Mouse (Mus musculus) cerebellum, adult 11-12 months (tissue): ENCODE measurements around the gene Dscaml1.

Source experiments
- DNase-seq: peaks from one replicate; pipeline ENCODE4 v3.0.0; 2022

Gene Dscaml1

GRCm38 (mm10) chr9:45517993-45518705 lies 91.7 kb downstream of the Dscaml1 start:
- DNase-seq = peak; percentile 70

- no peak for DNase-seq
These were observed 93.4 kb downstream of the Dscaml1 start for GRCm38 (mm10) chr9:45519841-45520240.

GRCm38 (mm10) chr9:45522866-45523265 lies 96.4 kb downstream of the Dscaml1 start:
- DNase-seq = no peak

- DNase-seq = no peak
These were observed 98.1 kb downstream of the Dscaml1 start for GRCm38 (mm10) chr9:45524505-45524904.

DNA sequence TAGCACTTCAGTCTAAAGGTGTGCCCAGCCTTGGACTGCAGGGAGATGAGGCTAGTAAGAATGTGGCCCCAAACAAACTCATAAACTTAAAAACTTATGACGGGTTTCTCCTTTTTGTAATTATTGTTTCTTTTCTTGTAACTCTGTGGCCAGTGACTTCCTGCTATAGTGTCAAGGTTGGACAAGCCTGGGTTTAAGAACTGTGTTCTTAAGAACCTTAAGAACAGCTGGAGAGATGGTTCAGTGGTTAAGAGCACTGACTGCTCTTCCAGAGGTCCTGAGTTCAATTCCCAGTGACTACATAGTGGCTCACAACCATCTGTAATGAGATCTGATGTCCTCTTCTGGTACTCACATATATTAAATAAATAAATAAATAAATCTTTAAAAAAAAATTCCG lies 106.8 kb downstream of the Dscaml1 start:
- no peak for DNase-seq

DNA sequence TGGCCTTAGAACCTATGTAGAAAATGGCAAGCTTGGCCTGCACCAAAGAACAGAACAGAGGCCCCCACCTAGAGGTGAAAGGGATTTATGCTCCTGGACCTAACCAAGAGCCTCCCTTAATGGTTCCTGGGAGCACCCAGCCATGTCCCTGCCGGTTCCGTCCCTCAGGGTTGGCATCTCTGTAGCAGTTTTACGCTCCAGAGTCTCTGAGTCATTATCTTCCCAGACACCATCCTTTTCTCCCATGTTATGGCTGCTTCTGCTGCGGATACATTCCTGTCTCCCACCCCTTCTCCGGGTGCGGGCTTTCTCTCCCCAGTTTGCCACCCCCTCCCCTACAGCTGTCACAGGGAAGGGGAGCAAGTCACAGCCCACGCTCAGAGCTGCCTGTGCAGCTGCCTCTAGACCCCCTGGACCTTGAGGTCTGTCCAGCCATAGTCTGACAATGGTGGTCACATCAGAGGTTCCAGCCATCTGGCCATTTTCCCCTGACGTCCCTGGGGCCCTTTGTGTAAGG lies 108.1 kb downstream of the Dscaml1 start:
- DNase-seq = no peak

GRCm38 (mm10) chr9:45537649-45538048 lies 111.2 kb downstream of the Dscaml1 start:
- no peak for DNase-seq

DNA sequence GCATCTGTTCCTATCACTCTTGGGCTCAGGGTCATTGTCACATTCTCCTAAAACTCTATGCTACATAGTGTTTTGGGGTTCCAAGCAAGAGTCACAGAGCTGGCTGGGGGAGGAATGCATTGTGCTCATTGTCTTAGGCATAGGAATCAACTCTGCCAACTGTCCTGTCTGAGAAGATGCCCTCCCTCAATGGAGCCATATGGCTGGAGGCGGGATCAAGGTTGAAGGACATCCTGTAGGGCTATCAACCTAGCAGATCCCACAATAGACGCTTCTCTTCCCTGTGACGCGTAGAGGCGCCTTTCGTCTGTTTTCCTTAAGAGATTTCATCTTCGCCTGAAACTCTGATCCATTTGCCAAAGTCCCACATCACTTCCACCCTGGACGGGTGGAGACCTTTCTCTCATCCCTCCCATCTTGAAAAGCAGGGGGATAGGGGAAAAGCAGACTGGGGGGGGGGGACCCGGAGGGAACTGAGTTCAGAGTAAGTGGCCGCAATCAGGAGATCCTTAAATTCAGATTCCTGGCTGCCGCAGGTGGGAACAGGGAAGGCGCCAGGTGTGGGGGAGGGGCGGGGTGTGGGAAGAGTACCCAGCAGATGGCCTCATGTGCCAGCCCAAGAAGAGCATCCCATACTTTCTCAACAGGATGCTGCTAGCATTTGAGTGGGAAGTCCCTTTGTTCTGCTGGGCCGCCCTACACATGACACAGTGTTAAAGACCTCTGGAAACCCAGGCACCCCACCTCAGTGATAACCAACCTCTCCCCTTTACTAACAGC lies 113.0 kb downstream of the Dscaml1 start:
- peak; percentile 76 for DNase-seq

DNA sequence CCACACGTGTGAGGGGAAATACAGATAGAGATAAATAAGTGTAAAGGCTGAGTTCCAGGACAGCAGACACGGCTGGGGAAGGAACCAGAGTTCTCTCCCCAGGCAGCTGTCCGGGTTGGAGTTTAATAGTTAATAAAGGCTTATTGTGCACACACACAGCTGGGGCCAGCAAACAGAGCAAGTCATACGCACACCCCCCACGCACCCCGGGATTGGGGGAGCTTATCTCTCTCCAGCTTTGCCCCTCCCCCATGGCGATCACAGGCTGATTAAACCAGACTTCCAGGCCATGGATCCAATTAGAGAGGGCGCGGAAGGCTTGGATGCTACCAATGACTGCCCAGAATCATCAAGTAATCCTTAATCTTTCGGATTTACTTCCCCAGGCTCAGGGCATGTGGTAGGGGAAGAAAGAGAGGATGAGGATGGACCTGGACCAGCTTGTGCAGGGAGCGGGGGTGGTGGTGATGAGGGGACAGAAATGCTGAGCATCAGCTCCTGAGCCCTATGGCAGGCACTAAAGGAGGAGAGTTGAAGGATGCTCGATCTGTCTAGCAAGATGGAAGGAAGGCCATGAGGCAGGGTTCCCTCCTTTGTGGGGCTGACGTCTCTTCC lies 119.7 kb downstream of the Dscaml1 start:
- no peak for DNase-seq

DNA sequence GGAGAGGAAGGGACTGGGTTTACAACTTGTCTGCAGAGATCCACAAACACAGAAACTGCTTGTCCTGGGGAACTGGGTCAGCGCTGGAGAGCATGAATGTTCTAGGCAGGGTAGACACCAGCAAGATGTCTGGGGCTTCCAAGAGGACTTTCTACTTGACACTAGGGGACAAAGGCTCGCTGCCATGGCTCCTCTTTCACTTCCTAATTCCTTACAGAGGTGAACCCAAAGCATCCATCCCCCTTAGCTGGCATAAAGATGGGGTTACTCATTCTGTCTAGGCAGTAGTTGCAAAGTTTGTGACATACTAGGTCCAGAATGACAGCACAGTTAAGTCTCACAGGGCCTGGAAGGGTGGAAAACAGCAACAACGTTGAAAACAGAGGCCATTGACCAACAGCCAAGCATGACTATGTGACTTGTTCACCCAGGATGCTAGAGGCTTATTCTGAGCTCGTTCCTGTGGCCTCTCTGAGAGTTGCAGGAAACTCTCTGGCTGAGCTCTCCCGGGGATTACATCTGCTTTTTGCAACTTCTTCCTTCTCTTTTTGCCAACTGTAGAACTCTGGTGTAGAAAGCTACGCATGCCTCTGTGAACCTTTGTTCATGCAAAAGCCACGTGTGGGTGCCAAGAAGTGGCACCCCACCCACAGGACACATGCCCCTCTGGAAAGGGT lies 120.6 kb downstream of the Dscaml1 start:
- DNase-seq = no peak

GRCm38 (mm10) chr9:45549796-45550195 lies 123.4 kb downstream of the Dscaml1 start:
- no peak for DNase-seq

DNA sequence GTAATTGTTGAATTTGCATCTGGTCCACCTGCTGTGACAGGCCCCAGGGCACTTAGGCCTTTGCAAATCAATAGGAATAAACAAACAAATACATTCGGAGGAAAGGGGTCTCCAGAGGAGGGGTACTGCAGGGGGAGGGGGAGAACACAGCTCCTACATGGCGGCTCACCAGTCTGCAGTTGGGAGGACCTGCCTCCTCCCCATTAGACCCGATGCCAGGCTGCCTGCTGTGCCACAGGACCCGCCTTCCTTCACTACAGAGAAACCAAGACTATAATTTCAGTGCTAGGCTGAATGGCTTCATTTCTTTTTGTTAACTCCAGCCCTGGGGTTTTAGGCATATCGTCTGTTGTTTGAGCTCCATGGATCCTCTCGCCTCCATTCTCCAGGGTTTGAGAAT lies 123.8 kb downstream of the Dscaml1 start:
- DNase-seq = peak; percentile 45

DNA sequence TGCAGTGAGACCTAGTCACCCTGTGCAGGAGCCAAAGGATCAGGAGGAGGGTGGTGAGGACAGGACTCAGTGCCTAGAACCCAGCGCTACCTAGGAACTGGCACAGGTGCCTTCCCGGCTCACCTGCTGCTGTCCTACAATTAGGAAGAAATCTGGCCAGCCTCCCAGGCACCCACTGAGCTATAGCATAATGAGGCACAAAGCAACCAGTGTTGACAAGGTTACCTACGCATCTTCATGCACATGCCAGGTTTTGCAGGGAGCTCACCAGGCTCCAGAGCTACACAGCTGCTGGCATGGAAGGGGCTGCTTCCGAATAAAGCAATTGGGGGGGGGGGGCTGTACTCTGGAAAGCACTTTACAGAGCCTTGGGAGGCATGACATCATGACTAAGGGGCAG lies 124.2 kb downstream of the Dscaml1 start:
- peak; percentile 89 for DNase-seq

DNA sequence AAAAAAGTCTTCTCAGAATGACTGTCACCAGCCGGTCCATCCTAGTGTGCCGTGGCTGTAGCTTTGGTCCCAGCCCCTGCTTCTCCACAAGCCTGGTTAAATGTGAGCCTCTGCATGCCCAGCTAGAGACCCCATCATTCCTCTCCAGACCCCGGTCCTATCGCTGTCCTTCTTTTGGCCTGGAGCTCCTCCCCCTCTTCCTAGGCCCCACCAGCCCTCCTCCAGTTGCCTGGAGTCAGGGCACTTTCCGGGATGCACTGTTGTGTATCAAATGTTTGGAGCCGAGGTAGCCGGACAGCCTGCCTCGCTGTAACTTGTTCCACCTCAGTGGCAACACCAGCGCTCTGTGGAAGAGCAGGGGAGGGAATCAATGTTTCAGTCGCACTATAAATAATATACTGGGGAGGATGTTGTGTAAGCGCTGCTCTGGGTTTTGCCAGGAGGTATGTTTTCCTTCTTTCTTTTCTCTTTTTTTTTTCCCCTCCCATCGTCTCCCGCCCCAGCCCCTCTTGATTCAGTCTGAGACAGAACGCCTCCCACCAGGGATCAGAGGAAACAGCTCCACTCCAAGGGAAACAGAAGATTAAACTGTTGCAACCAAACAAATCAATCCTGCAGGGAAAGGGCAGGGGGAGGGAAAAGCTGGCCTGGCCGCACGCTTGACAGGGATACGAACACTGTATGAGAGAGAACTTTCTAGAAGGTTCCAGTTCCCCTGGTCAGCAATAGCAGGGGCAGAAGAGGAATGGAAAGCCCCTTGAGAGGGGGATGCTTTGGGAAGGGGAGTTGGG lies 128.8 kb downstream of the Dscaml1 start:
- no peak for DNase-seq

GRCm38 (mm10) chr9:45556882-45557281 lies 130.5 kb downstream of the Dscaml1 start:
- no peak for DNase-seq

- peak; percentile 60 for DNase-seq
These were observed 134.6 kb downstream of the Dscaml1 start for GRCm38 (mm10) chr9:45560987-45561386.

DNA sequence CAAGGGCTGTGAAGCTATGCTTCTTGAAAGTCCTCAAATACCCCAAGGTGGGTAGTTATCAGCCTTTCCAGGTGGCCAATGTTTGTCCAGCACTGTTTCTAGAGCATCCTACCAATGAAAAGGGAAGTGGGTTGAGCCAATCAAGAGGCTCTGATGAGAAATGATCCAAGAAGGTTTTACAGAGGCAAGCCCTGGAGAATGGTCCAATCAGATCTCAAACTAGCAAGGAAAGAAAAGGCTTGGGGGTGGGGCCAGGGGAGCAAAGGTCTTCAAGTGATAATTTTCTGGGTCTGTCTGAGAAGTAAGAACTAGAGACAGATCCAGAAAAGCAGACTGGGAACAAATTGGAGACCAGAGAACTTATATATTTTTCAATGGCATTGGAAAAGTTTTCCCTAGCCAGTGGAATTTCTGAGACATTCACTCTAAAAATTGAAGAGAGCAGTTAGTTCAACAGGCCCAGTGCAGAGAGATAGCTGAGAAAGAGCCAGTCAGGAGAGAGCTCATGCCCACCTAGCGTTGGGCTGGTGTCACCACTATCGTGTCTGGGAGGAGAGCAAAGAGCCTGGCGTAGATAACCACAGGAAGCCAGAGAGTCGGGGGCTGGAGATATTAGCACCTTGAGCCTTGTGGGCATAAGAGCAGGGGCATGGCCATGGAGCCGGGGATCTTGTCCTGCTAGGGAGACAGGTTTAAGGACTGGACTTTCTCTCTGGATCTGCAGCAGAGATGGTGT lies 140.6 kb downstream of the Dscaml1 start:
- DNase-seq = no peak

DNA sequence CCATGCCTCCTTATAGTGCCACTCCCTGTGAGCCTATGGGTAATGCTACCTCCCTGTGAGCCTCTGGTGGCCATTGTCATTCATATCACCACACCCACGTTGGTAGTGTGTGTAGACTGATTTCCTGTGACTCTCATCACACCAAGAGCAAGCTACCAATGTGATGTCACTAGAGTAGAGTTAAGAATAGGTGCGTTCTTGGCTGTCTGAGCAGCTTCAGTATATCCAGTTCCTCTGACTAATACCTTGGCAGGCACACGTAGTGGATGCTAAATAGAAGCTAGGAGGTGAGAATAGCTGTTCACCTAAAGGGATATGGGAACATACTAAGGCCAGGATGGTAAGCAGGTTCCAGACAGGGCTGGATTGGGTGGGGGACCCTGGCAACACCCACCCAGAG lies 143.3 kb downstream of the Dscaml1 start:
- DNase-seq = no peak

DNA sequence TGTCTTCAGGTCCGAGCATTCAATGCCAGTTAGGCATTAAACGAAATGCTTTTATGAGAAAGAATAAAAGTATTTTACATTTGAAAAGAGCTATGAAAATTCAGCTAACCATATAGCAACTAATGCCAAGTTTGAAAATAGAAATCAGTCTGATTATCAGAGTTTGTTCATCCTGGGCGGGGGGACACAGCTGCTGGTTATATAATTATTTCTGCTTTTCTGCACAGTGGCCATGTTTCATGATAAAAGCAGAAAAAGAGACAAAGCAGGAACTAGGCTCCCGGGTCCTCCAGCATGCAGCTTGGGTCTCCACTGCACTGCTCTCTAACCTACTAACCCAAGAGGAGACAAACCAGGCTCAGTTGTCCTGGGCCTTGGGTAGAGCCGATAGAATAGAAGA lies 143.9 kb downstream of the Dscaml1 start:
- DNase-seq = no peak

GRCm38 (mm10) chr9:45572787-45573492 lies 146.5 kb downstream of the Dscaml1 start:
- no peak for DNase-seq

- no peak for DNase-seq
These were observed 147.0 kb downstream of the Dscaml1 start for GRCm38 (mm10) chr9:45573493-45573815.
